Mouse (Mus musculus): ENCODE measurements around the gene Tmcc2. TPM values are rescaled to one million over a fixed set of nuclear protein-coding genes. Genes with fewer than 3 reads are reported as not detected.
A peak's percentile ranks its signal among the peaks of the same experiment; 100 is the strongest.

The Tmcc2 gene
- polyA plus RNA-seq, 1 experiment: 11.2 TPM

DNA sequence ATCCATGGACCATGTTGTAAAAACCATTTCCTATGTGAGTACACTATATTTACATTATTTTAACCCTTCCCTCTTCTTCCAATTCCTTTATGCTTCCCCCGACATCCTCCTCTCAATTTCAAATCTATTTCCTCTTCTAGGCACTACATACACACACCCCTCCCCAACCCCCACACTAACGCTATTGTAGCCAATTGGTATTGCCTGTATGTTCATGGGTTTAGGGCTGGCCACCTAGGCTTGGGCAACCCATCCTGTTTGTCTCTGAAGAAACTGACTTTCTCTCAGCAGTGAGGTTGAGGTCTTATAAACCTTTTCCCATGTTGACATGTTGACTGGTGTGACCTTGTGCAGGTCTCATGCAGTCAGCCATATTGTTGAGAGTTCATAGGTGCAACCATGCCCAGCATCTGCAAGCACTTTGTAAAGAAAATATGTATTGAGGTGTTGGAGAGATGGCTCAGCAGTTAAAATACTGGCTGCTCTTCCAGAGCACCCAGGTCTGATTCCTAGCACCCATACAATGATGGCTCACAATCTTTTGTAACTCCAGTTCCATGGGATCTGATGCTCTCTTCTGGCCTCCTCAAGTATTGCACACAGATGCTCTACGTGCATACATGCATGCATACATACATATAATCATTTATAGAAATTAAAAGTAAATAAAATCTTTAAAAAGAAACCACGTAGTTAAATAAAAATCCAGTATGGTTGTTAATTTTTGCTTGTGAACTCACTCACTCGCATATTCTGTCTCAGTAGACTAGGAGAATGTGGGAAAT, 32.0 kb upstream of the Tmcc2 start:
- H3K4me3 ChIP-seq (ENCODE audit: insufficient read depth, low read length): no peak overlapping the region
- TF ChIP-seq POLR2A (IDR thresholded peaks at IDR 0.05; ENCODE audit: borderline replicate concordance, low read depth, low read length) (no peak), CTCF (IDR thresholded peaks at IDR 0.05; ENCODE audit: low read depth, low read length) (no peak)
- no peak overlapping the region for H3K27ac ChIP-seq (ENCODE audit: insufficient read depth, low read depth, low read length)
- peaks cover 13% of the 10 kb centered on the region for H3K4me1 ChIP-seq (ENCODE audit: control insufficient read depth, insufficient read depth, low read length)

DNA sequence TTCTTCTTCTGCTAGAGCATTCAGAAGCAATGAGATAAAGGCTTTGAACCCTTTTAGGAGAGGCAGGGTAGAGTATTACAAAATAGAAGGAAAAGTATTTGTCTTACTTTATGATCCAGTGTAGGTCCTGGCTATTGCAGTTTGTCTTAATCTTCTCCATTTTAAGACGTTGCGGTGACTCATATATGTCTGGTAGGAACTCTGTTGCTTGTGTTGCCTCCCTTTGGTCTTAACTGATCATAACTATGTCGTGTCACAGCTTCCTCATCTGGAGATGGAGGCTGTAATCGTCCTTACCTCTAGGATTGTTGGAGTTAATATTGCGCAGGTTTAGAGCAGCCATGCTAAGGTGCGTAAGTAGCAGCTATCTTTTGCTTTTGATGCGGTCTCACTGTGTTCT, 29.6 kb upstream of the Tmcc2 start:
- no peak overlapping the region for H3K4me3 ChIP-seq (ENCODE audit: insufficient read depth, low read length)
- peaks cover 22% of the 10 kb centered on the region for H3K4me1 ChIP-seq (ENCODE audit: control insufficient read depth, insufficient read depth, low read length)
- TF ChIP-seq POLR2A (IDR thresholded peaks at IDR 0.05; ENCODE audit: borderline replicate concordance, low read depth, low read length) (no peak), CTCF (IDR thresholded peaks at IDR 0.05; ENCODE audit: low read depth, low read length) (no peak)
- no peak overlapping the region for H3K27ac ChIP-seq (ENCODE audit: insufficient read depth, low read depth, low read length)

DNA sequence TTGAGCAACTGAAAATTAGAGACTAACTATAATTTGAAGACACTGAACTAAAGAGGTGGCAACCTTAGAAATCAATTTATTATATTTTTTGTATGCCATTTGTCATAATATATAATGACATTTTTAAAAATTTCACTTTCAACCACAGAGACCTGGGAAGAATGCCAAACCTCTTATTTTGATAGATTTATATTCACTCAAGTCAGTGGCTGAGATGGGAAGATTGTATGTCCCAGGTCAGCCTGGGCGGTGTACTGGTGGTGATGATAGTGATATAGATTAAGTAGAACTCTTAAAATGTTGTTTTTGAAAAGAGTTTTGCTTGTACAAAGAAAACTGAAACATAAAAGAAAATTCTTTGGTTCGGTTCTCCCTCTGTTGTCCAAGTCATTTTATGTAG, 29.1 kb upstream of the Tmcc2 start:
- Histone ChIP-seq H3K27ac (ENCODE audit: insufficient read depth, low read depth, low read length) (no peak overlapping the region), H3K4me3 (ENCODE audit: insufficient read depth, low read length) (no peak overlapping the region), H3K4me1 (ENCODE audit: control insufficient read depth, insufficient read depth, low read length) (peaks cover 25% of the 10 kb centered on the region)
- no peak for TF ChIP-seq CTCF (IDR thresholded peaks at IDR 0.05; ENCODE audit: low read depth, low read length)
- TF ChIP-seq POLR2A (IDR thresholded peaks at IDR 0.05; ENCODE audit: borderline replicate concordance, low read depth, low read length): no peak

DNA sequence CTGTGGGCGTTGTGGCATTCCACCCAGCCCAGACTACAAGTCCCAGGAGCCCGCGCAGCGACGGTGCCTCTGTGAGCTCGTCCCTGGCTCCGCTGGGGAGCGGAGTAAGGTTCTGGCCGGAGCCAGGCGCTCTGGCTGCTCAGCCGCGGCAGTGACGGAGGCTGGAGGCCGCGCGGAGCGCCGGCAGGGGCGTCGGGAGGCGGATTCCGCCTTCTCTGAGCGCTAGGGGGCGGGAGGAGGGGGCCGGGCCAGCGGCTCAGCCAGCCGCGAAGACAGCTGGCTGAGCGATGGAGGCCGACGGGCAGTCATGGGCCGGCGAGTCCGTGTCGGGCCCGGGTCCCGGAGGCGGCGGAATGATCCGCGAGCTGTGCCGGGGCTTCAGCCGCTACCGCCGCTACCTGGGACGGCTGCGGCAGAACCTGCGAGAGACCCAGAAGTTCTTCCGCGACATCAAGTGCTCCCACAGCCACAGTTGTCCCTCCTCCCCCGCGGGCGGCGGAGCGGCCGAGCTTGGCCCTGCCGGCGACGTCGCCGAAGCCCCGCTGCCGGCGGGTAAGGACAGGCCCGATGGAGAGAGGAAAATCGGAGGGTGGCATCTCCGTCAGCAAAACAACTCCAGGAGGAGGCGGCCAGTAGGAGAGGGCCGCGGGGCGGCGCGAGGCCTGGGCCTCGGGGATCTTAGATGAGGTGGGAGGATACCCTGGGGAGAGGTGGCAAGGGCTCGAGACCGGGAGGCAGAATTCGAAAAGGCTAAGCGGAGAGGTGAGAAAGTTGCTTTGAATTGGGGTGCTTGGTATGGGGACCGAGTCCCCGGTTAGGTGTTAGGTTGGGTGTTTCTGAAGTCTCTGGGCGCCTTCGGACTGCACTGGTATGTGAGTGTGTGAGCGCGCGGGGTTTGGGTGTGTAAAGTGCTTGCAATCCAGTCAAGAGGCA, 26.5 kb upstream of the Tmcc2 start, which contains the start of gene Dstyk:
TSS of gene Dstyk (plus strand) at position 237 of the 933 bp plus-strand sequence.
- TF ChIP-seq POLR2A (IDR thresholded peaks at IDR 0.05; ENCODE audit: borderline replicate concordance, low read depth, low read length) (0 out of 2 replicates have a peak, but pooled peaks have one; percentile 11), CTCF (IDR thresholded peaks at IDR 0.05; ENCODE audit: low read depth, low read length) (no peak)
- peak within 1 kb of the TSS; percentile 76 for H3K4me3 ChIP-seq (ENCODE audit: insufficient read depth, low read length)
- H3K4me1 ChIP-seq (ENCODE audit: control insufficient read depth, insufficient read depth, low read length): peaks cover 25% of the 10 kb centered on the region
- H3K27ac ChIP-seq (ENCODE audit: insufficient read depth, low read depth, low read length): peak within 1 kb of the TSS; percentile 45

DNA sequence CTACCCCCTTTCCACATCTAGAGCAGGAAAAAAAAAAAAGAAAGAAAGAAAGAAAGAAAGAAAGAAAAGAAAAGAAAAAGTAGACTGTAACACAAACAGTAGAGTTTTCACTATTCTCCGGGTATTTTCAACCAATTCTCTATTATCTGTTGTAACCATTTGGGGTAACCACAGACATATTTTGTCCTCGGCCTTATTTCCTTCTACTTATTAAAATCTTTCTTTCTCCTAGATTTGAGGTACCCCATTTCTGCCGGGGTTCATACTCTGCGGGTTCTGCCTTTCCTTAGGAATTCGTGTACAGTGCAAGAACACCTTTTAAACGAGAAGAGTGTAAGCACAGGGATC, 25.8 kb upstream of the Tmcc2 start:
- TF ChIP-seq CTCF (IDR thresholded peaks at IDR 0.05; ENCODE audit: low read depth, low read length): no peak
- no peak for TF ChIP-seq POLR2A (IDR thresholded peaks at IDR 0.05; ENCODE audit: borderline replicate concordance, low read depth, low read length)
- peaks cover 25% of the 10 kb centered on the region for H3K4me1 ChIP-seq (ENCODE audit: control insufficient read depth, insufficient read depth, low read length)
- H3K4me3 ChIP-seq (ENCODE audit: insufficient read depth, low read length): peak overlapping the region; percentile 76
- no peak overlapping the region; the same call in 1 of the 2 replicates for H3K27ac ChIP-seq (ENCODE audit: insufficient read depth, low read depth, low read length)

DNA sequence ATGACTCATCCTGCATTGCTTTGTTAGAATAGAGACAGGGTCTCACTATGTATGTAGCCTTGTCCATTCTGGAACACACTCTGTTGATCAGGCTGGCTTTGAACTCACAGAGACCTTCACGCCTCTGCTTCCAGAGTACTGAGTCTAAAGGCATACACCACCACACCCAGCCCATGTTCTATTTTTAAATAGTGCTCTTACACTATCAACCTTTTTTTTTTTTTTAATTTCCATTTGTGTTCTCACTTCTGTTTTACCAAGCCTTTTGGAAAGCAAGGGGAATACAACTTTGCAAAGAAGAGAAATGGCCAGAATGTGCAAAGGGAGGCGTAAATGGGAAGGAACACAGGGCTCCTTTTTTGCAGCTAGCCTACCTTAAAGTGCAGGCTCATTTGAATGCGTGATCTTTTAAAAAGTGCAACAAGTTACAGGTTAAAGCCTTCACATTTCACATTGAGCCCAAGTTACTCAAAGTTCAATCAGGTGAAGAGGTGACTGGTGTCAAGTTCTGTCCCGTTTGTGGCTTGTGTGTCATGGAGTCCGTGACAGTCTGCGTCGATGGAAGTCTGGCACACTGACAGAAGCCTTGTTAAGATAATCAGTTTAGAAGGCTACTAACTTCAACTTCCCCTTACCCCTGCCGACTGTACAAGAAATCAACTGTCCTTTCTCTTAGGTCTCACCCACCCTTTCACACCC, 25.3 kb upstream of the Tmcc2 start:
- Histone ChIP-seq H3K27ac (ENCODE audit: insufficient read depth, low read depth, low read length) (peak overlapping the region; percentile 38), H3K4me3 (ENCODE audit: insufficient read depth, low read length) (no peak overlapping the region; the same call in 1 of the 2 replicates), H3K4me1 (ENCODE audit: control insufficient read depth, insufficient read depth, low read length) (peaks cover 25% of the 10 kb centered on the region)
- no peak for TF ChIP-seq POLR2A (IDR thresholded peaks at IDR 0.05; ENCODE audit: borderline replicate concordance, low read depth, low read length)
- TF ChIP-seq CTCF (IDR thresholded peaks at IDR 0.05; ENCODE audit: low read depth, low read length): no peak

DNA sequence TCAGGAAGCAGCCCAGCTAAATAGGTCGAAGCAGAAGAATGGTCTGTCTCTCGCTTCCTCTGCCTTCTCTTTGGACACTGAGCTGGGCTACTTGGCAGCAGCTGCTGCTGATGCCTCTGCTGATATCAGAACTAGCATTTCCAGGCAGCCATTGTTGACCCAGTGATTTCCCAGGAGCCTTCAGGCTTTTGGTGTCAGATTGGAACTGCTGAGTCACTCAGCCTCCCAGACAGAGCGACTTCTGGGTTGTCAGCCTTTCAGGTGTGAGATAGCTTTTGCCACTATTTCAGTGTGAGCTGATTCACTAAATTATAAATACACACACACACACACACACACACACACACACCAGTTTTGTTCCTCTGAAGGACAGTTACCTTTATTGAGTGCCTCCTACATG, 19.6 kb upstream of the Tmcc2 start:
- no peak overlapping the region for H3K4me3 ChIP-seq (ENCODE audit: insufficient read depth, low read length)
- H3K4me1 ChIP-seq (ENCODE audit: control insufficient read depth, insufficient read depth, low read length): peaks cover 4% of the 10 kb centered on the region; the same call in 1 of the 2 replicates
- TF ChIP-seq POLR2A (IDR thresholded peaks at IDR 0.05; ENCODE audit: borderline replicate concordance, low read depth, low read length) (no peak), CTCF (IDR thresholded peaks at IDR 0.05; ENCODE audit: low read depth, low read length) (no peak)
- no peak overlapping the region for H3K27ac ChIP-seq (ENCODE audit: insufficient read depth, low read depth, low read length)

DNA sequence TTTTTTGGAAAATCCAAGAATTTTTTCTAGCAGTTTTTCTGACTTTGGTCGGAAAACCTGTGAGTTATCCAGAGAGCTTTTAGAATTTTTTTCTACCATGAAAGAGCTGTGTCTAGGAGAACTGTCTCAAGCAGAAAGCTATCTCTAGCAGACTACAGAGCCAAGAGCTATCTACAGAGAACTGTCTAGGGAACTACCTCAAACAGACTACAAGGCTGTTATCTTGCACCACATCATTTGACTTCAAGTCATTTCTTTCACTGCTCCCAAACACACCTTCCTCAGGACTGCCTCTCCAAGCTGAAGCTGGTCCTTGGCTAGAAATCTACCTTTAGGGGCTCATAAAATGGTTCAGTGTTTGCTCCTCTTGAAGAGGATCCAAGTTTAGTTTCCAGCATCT, 10.8 kb upstream of the Tmcc2 start:
- no peak overlapping the region for H3K27ac ChIP-seq (ENCODE audit: insufficient read depth, low read depth, low read length)
- TF ChIP-seq CTCF (IDR thresholded peaks at IDR 0.05; ENCODE audit: low read depth, low read length) (no peak), POLR2A (IDR thresholded peaks at IDR 0.05; ENCODE audit: borderline replicate concordance, low read depth, low read length) (no peak)
- H3K4me1 ChIP-seq (ENCODE audit: control insufficient read depth, insufficient read depth, low read length): no peaks in the 10 kb centered on the region
- no peak overlapping the region for H3K4me3 ChIP-seq (ENCODE audit: insufficient read depth, low read length)

DNA sequence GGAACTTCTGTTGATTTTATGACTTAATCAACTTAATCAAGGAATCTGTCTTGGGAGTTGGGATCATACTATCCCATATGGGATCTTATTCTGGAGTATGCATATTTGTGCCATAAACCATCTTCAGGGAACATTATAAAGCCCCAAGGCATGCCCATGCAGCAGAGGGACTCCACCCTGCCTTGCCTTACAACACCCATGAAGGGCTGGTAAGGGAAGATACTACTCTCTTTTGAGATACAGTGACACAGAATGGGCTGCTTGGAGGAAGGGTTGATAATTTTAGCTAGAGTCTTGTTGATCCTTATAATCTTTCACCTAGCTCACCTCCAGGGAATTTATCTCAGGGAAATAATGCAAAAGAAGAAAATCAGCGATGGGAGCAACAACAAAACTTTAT, 9.5 kb upstream of the Tmcc2 start:
- H3K4me1 ChIP-seq (ENCODE audit: control insufficient read depth, insufficient read depth, low read length): no peaks in the 10 kb centered on the region
- TF ChIP-seq POLR2A (IDR thresholded peaks at IDR 0.05; ENCODE audit: borderline replicate concordance, low read depth, low read length) (no peak), CTCF (IDR thresholded peaks at IDR 0.05; ENCODE audit: low read depth, low read length) (no peak)
- no peak overlapping the region for H3K4me3 ChIP-seq (ENCODE audit: insufficient read depth, low read length)
- H3K27ac ChIP-seq (ENCODE audit: insufficient read depth, low read depth, low read length): no peak overlapping the region

Data from bone marrow macrophage, adult 2 months (primary cell).